Mouse (Mus musculus) thymus, adult 2 months (tissue): ENCODE results near the gene Hadhb.
A peak's percentile ranks its signal among the peaks of the same experiment; 100 is the strongest.

ENCODE experiments used
- CTCF ChIP-seq: fragments of 200-500 bp; IDR thresholded peaks from 2 replicates; pipeline ENCODE4 v1.5.1; 2012; ENCODE audit warnings: mild to moderate bottlenecking, control low read depth, low read length, moderate library complexity, borderline replicate concordance; ENCODE audit not compliant: control insufficient read depth, poor library complexity, insufficient read depth; ENCODE audit errors: extremely low read depth
- POLR2A ChIP-seq: fragments of 200-500 bp; IDR thresholded peaks from 2 replicates; pipeline ENCODE4 v1.6.1; 2012; ENCODE audit warnings: mild to moderate bottlenecking, low read length, control low read depth, moderate library complexity; ENCODE audit not compliant: control insufficient read depth, poor library complexity, insufficient read depth; ENCODE audit errors: extremely low read depth

GRCm38 (mm10) chr5:30154474-30155394 is at the start of gene Hadhb, which contains the start of gene Hadha:
- peak; percentile 68 for TF ChIP-seq POLR2A
- 0 out of 2 replicates have a peak, but pooled peaks have one; percentile 8 for TF ChIP-seq CTCF
